Mouse (Mus musculus) kidney, embryonic 16.5 days (tissue): ENCODE measurements around the gene Mypop. TPM values are rescaled to one million over a fixed set of nuclear protein-coding genes. Genes with fewer than 3 reads are reported as not detected.
A peak's percentile ranks its signal among the peaks of the same experiment; 100 is the strongest.

Experiments used
- ATAC-seq: fragments of 200-750 bp; cut with Nextera tagmentation; 2 replicates; pipeline ENCODE4 v1.8.0; 2017; ENCODE audit warnings: moderate TSS enrichment; ENCODE audit not compliant: low FRiP score, low TSS enrichment
- H3K27ac ChIP-seq: fragments of 300-500 bp; sonication (generic); 2 replicates; pipeline ENCODE4 v1.5.1; 2014; ENCODE audit warnings: low read length
- H3K27me3 ChIP-seq: fragments of 300-500 bp; sonication (generic); 2 replicates; pipeline ENCODE4 v1.6.1; 2014; ENCODE audit warnings: low read length, control low read depth, mixed read lengths; ENCODE audit not compliant: insufficient read depth
- H3K36me3 ChIP-seq: fragments of 300-500 bp; sonication (generic); 2 replicates; pipeline ENCODE4 v1.6.1; 2014; ENCODE audit warnings: low read length, control low read depth, mixed read lengths; ENCODE audit not compliant: insufficient read depth
- H3K4me1 ChIP-seq: fragments of 300-500 bp; sonication (generic); 2 replicates; pipeline ENCODE4 v1.6.1; 2014; ENCODE audit warnings: low read length, control low read depth, mixed read lengths; ENCODE audit not compliant: insufficient read depth
- H3K4me2 ChIP-seq: fragments of 300-500 bp; sonication (generic); replicated peaks from 2 replicates; pipeline ENCODE4 v1.6.1; 2014; ENCODE audit warnings: low read depth, low read length
- H3K4me3 ChIP-seq: fragments of 300-500 bp; sonication (generic); 2 replicates; pipeline ENCODE4 v1.5.1; 2014; ENCODE audit warnings: mild to moderate bottlenecking, low read length
- H3K9ac ChIP-seq: fragments of 300-500 bp; sonication (generic); replicated peaks from 2 replicates; pipeline ENCODE4 v1.6.1; 2014; ENCODE audit warnings: low read length
- H3K9me3 ChIP-seq: fragments of 300-500 bp; sonication (generic); 2 replicates; pipeline ENCODE4 v1.6.1; 2016; ENCODE audit warnings: low read length, control low read depth
- WGBS: fragments of 180-500 bp; shearing (Covaris S2); extraction: QIAGEN DNeasy Blood & Tissue Kit; methylation state at CpG from one replicate; pipeline ENCODE4 v1.1.7; 2014; 5-methylcytosine and 5-hydroxymethylcytosine counted together
- polyA plus RNA-seq: library from polyadenylated mRNA; unstranded; fragments of >200 nt; fragmentation: Nextera tagmentation; extraction: Ambion mirVana; gene quantifications from 2 replicates; pipeline ENCODE4 v1.2.1, GENCODE M21; 2015

Gene Mypop
- polyA plus RNA-seq, 1 experiment from 2014 or later: 3.3 TPM

DNA sequence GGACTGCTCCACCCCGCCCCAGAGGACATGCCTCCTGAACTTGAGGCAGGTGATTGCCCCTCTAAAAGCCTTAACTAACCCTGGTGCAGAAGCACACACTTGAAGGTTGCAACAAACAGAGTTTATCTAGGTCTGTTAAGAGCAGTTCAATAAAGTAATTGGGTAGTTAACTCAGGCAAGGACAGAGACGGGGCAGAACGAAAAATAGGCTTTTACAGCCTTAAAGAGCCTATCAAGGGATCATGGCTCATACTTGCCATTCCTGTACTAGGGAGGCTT is 10.7 kb downstream of the Mypop start:
- H3K4me2 ChIP-seq: no peak overlapping the region
- peaks cover 14% of the 10 kb centered on the region for H3K36me3 ChIP-seq
- ATAC-seq: no peak
- H3K9ac ChIP-seq: no peak overlapping the region
- no peaks in the 10 kb centered on the region for H3K27me3 ChIP-seq
- no peaks in the 10 kb centered on the region for H3K9me3 ChIP-seq
- H3K4me1 ChIP-seq: peaks cover 43% of the 10 kb centered on the region
- H3K4me3 ChIP-seq: no peak overlapping the region
- H3K27ac ChIP-seq: peak overlapping the region; percentile 1; the same call in 1 of the 2 replicates
- WGBS: 43% methylated on average over 3 of the region's 3 CpGs

DNA sequence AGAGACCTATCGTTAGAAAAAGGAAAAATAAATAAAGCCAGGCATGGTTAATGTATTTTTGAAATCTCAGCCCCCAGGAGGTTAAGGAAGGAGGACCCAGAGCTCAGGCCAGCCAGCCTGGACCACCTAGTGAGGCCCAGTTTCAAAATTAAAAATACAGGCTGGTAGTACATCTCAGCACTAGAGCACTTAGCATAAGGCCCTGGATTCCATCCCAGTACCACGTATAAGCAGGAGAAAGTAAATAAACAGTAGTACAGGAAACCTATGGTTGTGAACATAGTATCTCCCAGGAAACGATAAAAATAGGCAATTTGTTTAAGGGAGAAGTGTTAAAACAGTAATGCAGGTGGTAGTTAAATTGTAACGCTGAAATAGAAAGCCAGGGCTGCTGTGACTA is 11.1 kb downstream of the Mypop start:
- Histone ChIP-seq H3K27me3 (no peaks in the 10 kb centered on the region), H3K36me3 (peaks cover 12% of the 10 kb centered on the region), H3K9ac (peak overlapping the region; percentile 79), H3K9me3 (no peaks in the 10 kb centered on the region), H3K4me3 (peak overlapping the region; percentile 47), H3K27ac (peak overlapping the region; percentile 1), H3K4me2 (peak overlapping the region; percentile 70), H3K4me1 (peaks cover 47% of the 10 kb centered on the region)
- no peak for ATAC-seq
- 23% methylated on average over 4 of the region's 4 CpGs for WGBS

DNA sequence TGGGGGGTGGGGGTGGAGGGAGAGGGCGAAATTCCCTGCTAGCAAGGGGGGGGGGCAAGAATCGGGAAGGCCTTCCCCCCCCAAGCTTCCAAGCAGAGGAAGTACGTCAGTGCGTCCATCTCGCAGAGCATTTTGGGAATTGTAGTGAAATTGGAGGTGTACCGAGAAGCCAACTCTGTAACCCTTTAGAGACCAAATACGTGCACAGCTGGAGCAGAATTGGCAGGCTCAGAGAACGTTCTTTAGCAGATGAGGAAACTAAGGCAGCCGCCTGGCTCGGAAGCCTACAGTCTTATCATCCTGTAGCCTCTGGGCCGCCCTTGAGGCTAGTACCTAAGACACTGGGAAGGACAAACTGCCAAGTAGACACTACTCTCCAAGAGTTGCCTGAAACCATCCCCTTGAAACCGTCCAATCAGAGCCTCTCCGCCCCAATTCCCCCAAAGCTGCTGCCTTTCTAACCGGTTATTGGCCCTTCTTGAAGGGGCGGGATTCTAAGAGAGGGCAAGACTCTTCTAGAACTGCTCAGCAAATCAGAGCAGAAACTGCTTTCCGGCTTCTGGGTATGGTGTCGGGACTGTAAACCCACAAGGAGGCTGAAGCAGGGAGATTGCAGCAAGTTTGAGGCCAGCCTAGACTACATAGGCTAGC is 11.9 kb downstream of the Mypop start:
- ATAC-seq: peak; percentile 18
- peak overlapping the region; percentile 47 for H3K4me3 ChIP-seq
- H3K9me3 ChIP-seq: no peaks in the 10 kb centered on the region
- 1% methylated on average over 17 of the region's 17 CpGs for WGBS
- no peaks in the 10 kb centered on the region for H3K27me3 ChIP-seq
- H3K4me2 ChIP-seq: peak overlapping the region; percentile 70
- peaks cover 16% of the 10 kb centered on the region for H3K36me3 ChIP-seq
- peaks cover 56% of the 10 kb centered on the region for H3K4me1 ChIP-seq
- peak overlapping the region; percentile 63; the same call in 1 of the 2 replicates for H3K27ac ChIP-seq
- peak overlapping the region; percentile 79 for H3K9ac ChIP-seq

DNA sequence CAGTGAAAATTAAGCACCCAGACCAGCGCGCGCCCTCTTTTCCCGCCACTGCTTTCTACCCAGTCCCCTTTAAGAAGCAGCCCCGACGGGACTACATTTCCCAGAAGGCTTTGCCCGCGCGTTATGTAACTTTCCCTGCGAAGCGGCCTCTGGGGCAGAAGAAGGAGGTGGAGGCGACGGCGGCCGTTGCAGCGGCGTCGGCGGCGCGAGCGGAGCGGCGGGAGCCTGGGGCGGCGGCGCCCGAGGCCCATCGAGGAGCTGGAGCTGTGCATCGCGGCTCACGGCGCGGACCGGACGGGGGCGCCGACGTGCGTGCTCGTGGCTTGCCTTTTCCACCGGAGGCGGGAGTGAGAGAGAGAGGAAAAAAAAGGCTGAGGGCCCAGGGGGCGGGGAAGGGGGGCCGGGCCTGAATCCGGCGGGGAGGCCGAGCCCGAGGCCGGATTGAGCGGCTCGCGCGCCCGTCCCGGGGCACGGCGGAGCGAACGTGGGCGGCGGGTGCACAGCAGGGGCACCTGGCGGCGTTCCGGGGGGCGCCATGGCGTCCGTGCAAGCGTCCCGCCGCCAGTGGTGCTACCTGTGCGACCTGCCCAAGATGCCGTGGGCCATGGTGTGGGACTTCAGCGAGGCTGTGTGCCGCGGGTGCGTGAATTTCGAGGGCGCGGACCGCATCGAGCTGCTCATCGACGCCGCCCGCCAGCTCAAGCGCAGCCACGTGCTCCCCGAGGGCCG is 13.0 kb downstream of the Mypop start, which contains the start of gene Irf2bp1:
Gene Irf2bp1 (plus strand): TSS at position 143 of the 729 bp plus-strand sequence.
- Histone ChIP-seq H3K36me3 (peaks cover 16% of the 10 kb centered on the region), H3K9ac (peak within 1 kb of the TSS; percentile 95), H3K27me3 (no peaks in the 10 kb centered on the region), H3K9me3 (no peaks in the 10 kb centered on the region), H3K4me2 (peak within 1 kb of the TSS; percentile 98), H3K4me1 (peaks cover 57% of the 10 kb centered on the region), H3K4me3 (peak within 1 kb of the TSS; percentile 86), H3K27ac (peak within 1 kb of the TSS; percentile 97)
- ATAC-seq: peak; percentile 62
- WGBS: under 1% methylated on average over 68 of the region's 90 CpGs

DNA sequence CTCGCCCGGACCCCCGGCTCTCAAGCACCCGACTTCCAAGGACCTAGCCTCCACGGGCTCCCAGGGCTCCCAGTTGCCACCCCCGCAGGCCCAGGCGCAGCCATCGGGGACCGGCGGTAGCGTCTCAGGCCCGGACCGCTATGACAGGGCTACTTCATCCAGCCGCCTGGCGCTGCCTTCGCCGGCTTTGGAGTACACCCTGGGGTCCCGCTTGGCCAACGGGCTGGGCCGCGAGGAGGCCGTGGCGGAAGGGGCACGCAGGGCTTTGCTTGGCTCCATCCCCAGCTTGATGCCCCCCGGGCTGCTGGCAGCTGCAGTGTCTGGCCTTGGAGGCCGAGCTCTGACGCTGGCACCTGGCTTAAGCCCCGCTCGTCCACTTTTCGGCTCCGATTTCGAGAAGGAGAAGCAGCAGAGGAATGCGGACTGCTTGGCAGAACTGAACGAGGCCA is 13.6 kb downstream of the Mypop start:
- peak overlapping the region; percentile 95 for H3K9ac ChIP-seq
- 6% methylated on average over 34 of the region's 34 CpGs for WGBS
- H3K4me1 ChIP-seq: peaks cover 57% of the 10 kb centered on the region
- no peaks in the 10 kb centered on the region for H3K27me3 ChIP-seq
- ATAC-seq: 0 out of 2 replicates have a peak, but pooled peaks have one; percentile 3
- H3K4me2 ChIP-seq: peak overlapping the region; percentile 98
- peak overlapping the region; percentile 97 for H3K27ac ChIP-seq
- H3K9me3 ChIP-seq: no peaks in the 10 kb centered on the region
- peaks cover 16% of the 10 kb centered on the region for H3K36me3 ChIP-seq
- peak overlapping the region; percentile 86 for H3K4me3 ChIP-seq

DNA sequence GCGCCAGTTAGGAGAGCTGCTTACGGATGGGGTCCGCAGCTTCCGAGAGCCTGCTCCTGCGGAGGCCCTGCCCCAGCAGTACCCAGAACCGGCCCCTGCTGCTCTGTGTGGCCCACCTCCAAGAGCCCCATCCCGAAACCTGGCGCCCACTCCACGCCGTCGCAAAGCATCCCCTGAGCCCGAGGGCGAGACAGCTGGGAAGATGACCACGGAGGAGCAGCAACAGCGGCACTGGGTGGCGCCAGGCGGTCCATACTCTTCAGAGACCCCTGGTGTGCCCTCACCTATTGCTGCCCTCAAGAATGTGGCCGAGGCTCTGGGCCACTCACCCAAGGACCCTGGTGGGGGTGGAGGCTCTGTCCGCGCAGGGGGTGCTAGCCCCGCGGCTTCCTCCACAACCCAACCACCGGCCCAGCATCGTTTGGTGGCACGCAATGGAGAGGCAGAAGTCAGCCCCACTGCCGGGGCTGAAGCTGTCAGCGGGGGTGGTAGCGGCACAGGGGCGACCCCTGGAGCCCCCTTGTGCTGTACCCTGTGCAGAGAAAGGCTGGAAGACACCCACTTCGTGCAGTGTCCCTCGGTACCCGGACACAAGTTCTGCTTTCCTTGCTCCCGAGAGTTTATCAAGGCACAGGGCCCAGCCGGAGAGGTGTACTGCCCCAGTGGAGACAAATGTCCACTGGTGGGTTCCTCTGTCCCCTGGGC is 14.5 kb downstream of the Mypop start:
- WGBS: 83% methylated on average over 34 of the region's 34 CpGs
- H3K9me3 ChIP-seq: no peaks in the 10 kb centered on the region
- H3K4me2 ChIP-seq: peak overlapping the region; percentile 98
- H3K4me1 ChIP-seq: peaks cover 51% of the 10 kb centered on the region
- H3K4me3 ChIP-seq: peak overlapping the region; percentile 86
- no peak for ATAC-seq
- H3K9ac ChIP-seq: peak overlapping the region; percentile 95
- no peaks in the 10 kb centered on the region for H3K27me3 ChIP-seq
- no peak overlapping the region for H3K27ac ChIP-seq
- peaks cover 16% of the 10 kb centered on the region for H3K36me3 ChIP-seq

DNA sequence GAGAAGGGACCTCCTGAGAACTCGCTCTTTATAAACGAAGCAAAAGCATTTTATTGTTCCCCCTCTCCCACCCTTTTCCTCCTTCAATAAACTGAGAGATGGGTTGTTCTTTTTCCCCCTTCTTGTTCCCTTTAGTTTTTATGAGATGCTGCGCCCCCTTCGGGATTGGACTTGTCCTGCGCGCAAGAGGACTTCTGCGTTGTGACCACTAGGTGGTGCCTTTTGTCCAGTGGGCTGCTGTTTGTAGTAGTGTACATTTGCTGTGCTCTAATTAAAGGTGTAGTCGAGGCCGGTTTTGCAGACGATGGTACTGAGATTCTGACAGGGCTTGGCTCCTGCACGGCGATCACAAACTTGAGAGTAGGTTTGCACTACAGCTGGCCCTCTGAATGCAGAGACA is 15.4 kb downstream of the Mypop start:
- H3K36me3 ChIP-seq: peaks cover 16% of the 10 kb centered on the region
- no peak for ATAC-seq
- no peaks in the 10 kb centered on the region for H3K27me3 ChIP-seq
- H3K4me1 ChIP-seq: peaks cover 46% of the 10 kb centered on the region
- peak overlapping the region; percentile 5; the same call in 1 of the 2 replicates for H3K4me3 ChIP-seq
- no peaks in the 10 kb centered on the region for H3K9me3 ChIP-seq
- WGBS: 8% methylated on average over 12 of the region's 12 CpGs
- H3K9ac ChIP-seq: peak overlapping the region; percentile 28; the same call in 1 of the 2 replicates
- H3K27ac ChIP-seq: peak overlapping the region; percentile 25; the same call in 1 of the 2 replicates
- peak overlapping the region; percentile 98 for H3K4me2 ChIP-seq

DNA sequence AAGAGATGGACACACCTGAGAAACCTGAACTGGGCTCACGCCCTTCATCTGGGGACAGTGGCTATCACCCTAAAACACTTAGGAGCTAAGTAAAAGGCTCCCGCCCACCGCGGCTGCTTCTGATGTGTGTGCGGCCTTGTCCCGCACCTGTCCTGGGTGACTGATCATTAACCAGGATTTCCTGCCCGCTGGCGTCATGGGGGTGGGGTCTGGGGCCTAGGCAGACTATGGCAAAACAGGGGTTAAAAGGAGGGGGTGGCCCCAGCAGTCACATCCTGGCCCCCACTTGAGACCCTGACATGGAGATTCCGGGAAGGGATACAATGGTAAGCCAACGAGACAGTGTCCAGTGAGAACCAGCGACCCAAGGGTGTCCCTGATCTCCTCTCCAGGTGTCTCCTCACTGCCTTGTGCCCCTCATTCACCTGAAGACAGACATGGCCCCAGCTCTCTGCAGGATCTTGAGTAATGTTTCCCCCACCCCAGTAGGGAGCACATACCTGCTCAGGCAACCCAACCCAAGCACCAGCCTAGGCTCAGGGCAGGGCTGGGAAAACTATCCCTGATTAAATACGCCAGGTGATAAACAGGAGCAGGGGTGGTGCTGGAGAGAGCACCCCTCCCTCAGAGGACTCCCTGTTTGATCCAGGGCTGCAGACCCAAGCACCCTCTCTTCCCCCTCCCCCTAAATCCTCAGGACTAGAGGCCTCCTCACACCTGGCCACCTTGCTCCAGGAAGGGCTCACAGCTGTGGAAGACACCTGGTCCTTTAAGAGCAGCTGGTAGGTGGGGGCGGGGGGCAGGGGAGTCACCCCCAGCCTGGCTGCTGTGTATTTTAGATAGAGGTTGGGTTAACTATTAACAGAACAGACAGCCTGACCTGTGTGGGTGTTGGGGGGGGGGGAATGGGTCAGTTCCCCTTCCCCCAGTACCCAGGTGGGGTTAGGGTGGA is 16.3 kb downstream of the Mypop start:
- ATAC-seq: no peak
- Histone ChIP-seq H3K27ac (peak overlapping the region; percentile 44), H3K36me3 (peaks cover 16% of the 10 kb centered on the region), H3K4me3 (peak overlapping the region; percentile 8; the same call in 1 of the 2 replicates), H3K4me2 (peak overlapping the region; percentile 28), H3K4me1 (peaks cover 46% of the 10 kb centered on the region), H3K27me3 (no peaks in the 10 kb centered on the region), H3K9me3 (no peaks in the 10 kb centered on the region), H3K9ac (peak overlapping the region; percentile 35; the same call in 1 of the 2 replicates)
- 45% methylated on average over 13 of the region's 13 CpGs for WGBS

DNA sequence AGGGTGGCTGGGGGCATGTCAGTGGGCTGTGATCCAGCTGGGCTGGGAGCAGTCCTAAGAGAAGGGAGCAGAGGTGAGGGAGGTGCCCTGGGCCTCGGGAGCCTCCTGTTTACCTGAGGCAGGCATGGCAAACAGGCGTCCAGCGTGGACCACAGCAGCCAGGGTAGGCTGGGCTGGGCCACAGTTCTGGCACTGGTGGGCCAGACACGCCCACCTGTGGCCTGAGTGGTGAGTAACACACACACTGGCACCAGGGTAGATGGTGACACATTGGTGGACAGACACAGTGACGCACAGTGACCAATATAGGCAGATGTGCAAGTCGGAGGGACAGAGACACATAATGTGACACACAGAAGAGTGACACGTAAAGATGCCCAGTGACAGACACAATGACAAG is 19.5 kb downstream of the Mypop start:
- H3K4me1 ChIP-seq: peaks cover 38% of the 10 kb centered on the region
- H3K9ac ChIP-seq: no peak overlapping the region
- ATAC-seq: no peak
- H3K27me3 ChIP-seq: no peaks in the 10 kb centered on the region
- H3K4me2 ChIP-seq: no peak overlapping the region
- H3K36me3 ChIP-seq: peaks cover 10% of the 10 kb centered on the region
- no peaks in the 10 kb centered on the region for H3K9me3 ChIP-seq
- H3K27ac ChIP-seq: no peak overlapping the region
- H3K4me3 ChIP-seq: no peak overlapping the region
- 84% methylated on average over 7 of the region's 7 CpGs for WGBS
